Mouse (Mus musculus) midbrain, embryonic 14.5 days (tissue): ENCODE results near the gene Kiss1. TPM values are rescaled to one million over a fixed set of nuclear protein-coding genes. Genes with fewer than 3 reads are reported as not detected.

Experiments used
- ATAC-seq: fragments of 200-750 bp; cut with Nextera tagmentation; 2 replicates; pipeline ENCODE4 v1.8.0; 2017; ENCODE audit warnings: moderate number of reproducible peaks, moderate library complexity; ENCODE audit not compliant: low FRiP score, low TSS enrichment
- DNase-seq: peaks from one replicate; pipeline ENCODE4 v3.0.0-alpha.2; 2015
- H3K27ac ChIP-seq: fragments of 300-500 bp; sonication (generic); replicated peaks from 2 replicates; pipeline ENCODE4 v1.5.1; 2014; ENCODE audit warnings: mild to moderate bottlenecking, low read depth, low read length, moderate library complexity
- H3K27me3 ChIP-seq: fragments of 300-500 bp; sonication (generic); 2 replicates; pipeline ENCODE4 v1.6.1; 2014; ENCODE audit warnings: low read length, control low read depth, mixed read lengths; ENCODE audit not compliant: control insufficient read depth, insufficient read depth
- H3K36me3 ChIP-seq: fragments of 300-500 bp; sonication (generic); 2 replicates; pipeline ENCODE4 v1.6.1; 2014; ENCODE audit warnings: low read length, control low read depth; ENCODE audit not compliant: control insufficient read depth, insufficient read depth
- H3K4me1 ChIP-seq: fragments of 300-500 bp; sonication (generic); 2 replicates; pipeline ENCODE4 v1.6.1; 2014; ENCODE audit warnings: mild to moderate bottlenecking, antibody characterized with exemption, low read length, control low read depth; ENCODE audit not compliant: control insufficient read depth, insufficient read depth
- H3K4me2 ChIP-seq: fragments of 300-500 bp; sonication (generic); 2 replicates; pipeline ENCODE4 v1.6.1; 2014; ENCODE audit warnings: mild to moderate bottlenecking, low read length, moderate library complexity
- H3K4me3 ChIP-seq: fragments of 300-500 bp; sonication (generic); replicated peaks from 2 replicates; pipeline ENCODE4 v1.5.1; 2014; ENCODE audit warnings: low read depth, low read length
- H3K9ac ChIP-seq: fragments of 300-500 bp; sonication (generic); replicated peaks from 2 replicates; pipeline ENCODE4 v1.6.1; 2014; ENCODE audit warnings: mild to moderate bottlenecking, low read length, moderate library complexity
- H3K9me3 ChIP-seq: fragments of 300-500 bp; sonication (generic); 2 replicates; pipeline ENCODE4 v1.6.1; 2016; ENCODE audit warnings: low read length, control low read depth, mixed read lengths; ENCODE audit not compliant: control insufficient read depth
- WGBS: fragments of 180-500 bp; shearing (Covaris S2); extraction: QIAGEN DNeasy Blood & Tissue Kit; methylation state at CpG from one replicate; pipeline ENCODE4 v1.1.7; 2014; 5-methylcytosine and 5-hydroxymethylcytosine counted together
- polyA plus RNA-seq: library from polyadenylated mRNA; unstranded; fragments of >200 nt; fragmentation: Nextera tagmentation; extraction: Ambion mirVana; gene quantifications from 2 replicates; pipeline ENCODE4 v1.2.1, GENCODE M21; 2014

Gene Kiss1
- polyA plus RNA-seq, 1 experiment from 2014 or later, result not detected

DNA sequence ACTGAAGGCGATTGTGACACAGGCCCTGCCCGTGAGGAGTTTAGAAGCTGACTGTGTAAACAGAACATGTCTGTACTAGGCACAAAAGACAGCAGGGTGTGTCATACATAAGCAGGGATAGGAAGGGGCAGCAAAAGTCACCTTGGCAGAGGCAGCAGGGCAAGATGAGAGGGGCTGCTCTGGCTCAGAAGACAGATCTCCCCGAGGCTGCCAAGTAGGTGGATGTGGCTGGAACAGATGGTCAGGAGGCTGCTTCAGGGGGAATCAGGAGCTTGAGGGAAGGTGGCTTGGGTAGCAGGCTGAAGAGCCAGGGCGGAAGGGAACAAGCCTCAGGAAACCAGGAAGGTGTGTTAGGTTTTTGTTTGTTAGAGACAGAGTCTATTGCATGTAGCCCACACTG is 48.7 kb downstream of the Kiss1 start:
- ATAC-seq, result no peak
- H3K9ac ChIP-seq, result no peak overlapping the region
- H3K4me1 ChIP-seq, result peaks cover 14% of the 10 kb centered on the region; the same call in 1 of the 2 replicates
- H3K27me3 ChIP-seq, result no peaks in the 10 kb centered on the region
- H3K9me3 ChIP-seq, result no peaks in the 10 kb centered on the region
- no peak overlapping the region for H3K27ac ChIP-seq
- no peak overlapping the region for H3K4me3 ChIP-seq
- DNase-seq, result no peak
- H3K36me3 ChIP-seq, result no peaks in the 10 kb centered on the region
- 86% methylated on average over 4 of the region's 4 CpGs for WGBS
- no peak overlapping the region for H3K4me2 ChIP-seq

DNA sequence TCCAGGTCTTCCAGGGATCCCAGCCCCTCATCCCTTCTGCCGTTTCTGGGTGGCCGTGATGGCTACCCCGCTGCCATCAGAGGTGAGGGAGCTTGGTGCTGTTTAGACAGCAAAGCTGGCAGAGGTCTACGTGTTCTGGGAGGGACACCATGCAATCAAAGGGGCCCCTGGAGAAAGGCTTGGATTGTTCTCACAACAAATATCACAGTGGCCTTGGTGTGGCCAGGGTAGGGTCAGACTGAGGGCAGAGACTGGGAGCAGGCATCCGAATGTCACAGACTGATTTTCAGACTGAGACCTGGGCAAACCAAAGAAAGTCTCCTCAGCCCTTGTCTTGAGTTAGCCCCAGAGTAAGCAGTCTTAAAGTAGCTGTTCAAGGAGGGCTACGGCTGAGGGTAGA is 49.8 kb downstream of the Kiss1 start:
- Histone ChIP-seq H3K27me3 (no peaks in the 10 kb centered on the region), H3K4me3 (no peak overlapping the region), H3K9me3 (no peaks in the 10 kb centered on the region), H3K27ac (no peak overlapping the region), H3K36me3 (no peaks in the 10 kb centered on the region), H3K9ac (no peak overlapping the region), H3K4me2 (no peak overlapping the region), H3K4me1 (peaks cover 14% of the 10 kb centered on the region; the same call in 1 of the 2 replicates)
- no peak for DNase-seq
- no peak for ATAC-seq
- WGBS, result 97% methylated on average over 6 of the region's 6 CpGs

DNA sequence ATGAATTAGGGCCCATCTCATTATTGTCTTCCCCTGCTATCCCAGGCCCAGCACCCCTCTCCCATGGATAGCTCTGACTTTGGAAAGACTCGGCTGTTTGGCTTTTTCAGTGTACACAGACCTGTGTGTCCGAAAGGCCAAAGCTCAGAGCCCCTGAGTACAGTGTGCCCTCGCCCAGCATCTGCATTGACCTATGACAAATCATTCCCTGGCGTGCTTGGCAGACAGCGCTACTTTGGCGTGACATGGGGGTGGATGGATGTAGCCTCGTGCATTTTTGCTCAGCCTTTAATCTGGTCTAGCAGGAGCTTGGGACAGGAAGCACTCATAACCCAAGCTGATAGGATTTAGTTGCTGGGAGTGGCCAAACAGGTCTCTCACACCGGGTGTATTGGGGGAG is 50.4 kb downstream of the Kiss1 start:
- no peak for ATAC-seq
- no peak for DNase-seq
- Histone ChIP-seq H3K27ac (no peak overlapping the region), H3K4me1 (peaks cover 14% of the 10 kb centered on the region; the same call in 1 of the 2 replicates), H3K4me3 (no peak overlapping the region), H3K4me2 (no peak overlapping the region), H3K9ac (no peak overlapping the region), H3K27me3 (no peaks in the 10 kb centered on the region), H3K36me3 (no peaks in the 10 kb centered on the region), H3K9me3 (no peaks in the 10 kb centered on the region)
- 73% methylated on average over 8 of the region's 8 CpGs for WGBS

DNA sequence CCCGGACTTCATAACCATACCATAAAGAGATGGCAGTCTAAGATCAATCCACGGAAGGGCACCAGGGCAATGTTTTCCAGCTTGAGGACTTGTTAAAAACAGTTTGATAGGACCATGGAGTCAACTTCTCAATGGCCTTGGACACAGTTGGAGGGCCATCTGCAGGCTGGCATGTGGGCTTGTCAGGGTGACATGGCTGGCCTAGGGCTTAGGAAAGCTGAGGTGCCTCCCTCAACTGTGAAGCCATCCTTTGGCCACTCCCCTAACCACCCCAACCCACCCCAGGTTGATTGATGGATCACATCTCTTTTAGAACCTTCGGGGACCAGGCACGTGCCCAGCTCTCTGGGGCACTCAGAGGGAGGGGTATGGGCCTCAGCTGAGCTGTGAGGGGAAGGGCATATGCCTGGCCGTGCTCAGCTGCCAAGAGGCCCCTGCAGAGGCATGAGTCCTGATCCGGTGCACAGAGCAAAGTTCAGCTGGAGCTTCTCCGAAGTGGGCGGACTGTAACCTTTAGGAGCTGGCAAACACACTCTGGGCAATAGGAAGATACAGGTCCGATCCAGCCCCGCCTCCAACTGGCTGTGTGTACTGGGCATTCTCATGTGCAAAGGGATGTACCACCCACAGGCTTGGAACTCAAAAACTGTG is 54.1 kb downstream of the Kiss1 start:
- ATAC-seq (no peak), DNase-seq (no peak)
- WGBS, result 71% methylated on average over 10 of the region's 10 CpGs
- Histone ChIP-seq H3K4me1 (peaks cover 6% of the 10 kb centered on the region; the same call in 1 of the 2 replicates), H3K9me3 (no peaks in the 10 kb centered on the region), H3K36me3 (no peaks in the 10 kb centered on the region), H3K4me3 (no peak overlapping the region), H3K9ac (no peak overlapping the region), H3K4me2 (no peak overlapping the region), H3K27me3 (no peaks in the 10 kb centered on the region), H3K27ac (no peak overlapping the region)

DNA sequence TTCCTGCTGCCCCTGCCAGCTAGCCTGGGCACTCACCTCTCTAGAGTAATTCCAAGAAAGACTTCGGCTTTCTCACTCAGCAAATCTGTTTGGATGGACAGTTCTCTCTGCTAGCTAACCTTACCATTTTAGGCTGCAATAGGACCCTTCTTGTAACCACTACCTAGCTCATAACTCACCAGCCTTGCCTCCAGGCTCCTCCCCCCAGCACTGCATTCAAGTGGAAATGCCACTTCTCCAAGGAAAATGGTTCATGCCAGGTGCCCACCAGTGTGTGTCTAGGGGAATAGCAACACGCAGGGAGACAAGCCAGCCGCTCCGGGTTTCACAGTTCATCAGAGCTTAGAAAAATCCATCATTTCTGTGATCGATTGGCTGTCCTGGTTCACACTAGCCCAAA is 55.9 kb downstream of the Kiss1 start:
- WGBS, result 93% methylated on average over 5 of the region's 5 CpGs
- Histone ChIP-seq H3K4me1 (peaks cover 3% of the 10 kb centered on the region; the same call in 1 of the 2 replicates), H3K36me3 (no peaks in the 10 kb centered on the region), H3K4me2 (no peak overlapping the region), H3K9me3 (no peaks in the 10 kb centered on the region), H3K9ac (no peak overlapping the region), H3K27me3 (no peaks in the 10 kb centered on the region), H3K27ac (no peak overlapping the region), H3K4me3 (no peak overlapping the region)
- DNase-seq (no peak), ATAC-seq (no peak)

Other genes with a start within 250 kb of the Kiss1 start
- 18.1 and 36.2 TPM in 2 replicates for gene Ppp1r15b, start 190.7 kb upstream of the Kiss1 start, polyA plus RNA-seq
- gene Plekha6, start 157.7 kb upstream of the Kiss1 start, polyA plus RNA-seq, result 18.4 and 25.4 TPM in 2 replicates
- gene Golt1a, start 12.1 kb upstream of the Kiss1 start, polyA plus RNA-seq, result not detected in 2 replicates
- not detected in 2 replicates for gene Ren1, start 28.6 kb downstream of the Kiss1 start, polyA plus RNA-seq
- gene Etnk2, start 41.7 kb downstream of the Kiss1 start, polyA plus RNA-seq, result 11.2 and 15.6 TPM in 2 replicates
- 5.9 and 9.7 TPM in 2 replicates for gene Sox13, start 102.5 kb downstream of the Kiss1 start, polyA plus RNA-seq